Mouse (Mus musculus) heart, embryonic 11.5 days (tissue): Measurements from ENCODE around the gene Ciart. TPM values are rescaled to one million over a fixed set of nuclear protein-coding genes. Genes with fewer than 3 reads are reported as not detected.
"Not testable (repeated sequence)": the region's sequence is repeated elsewhere in the genome, so short reads cannot be mapped to it uniquely, and the experiment has no call there.

Experiments
- ATAC-seq: fragments of 200-750 bp; cut with Nextera tagmentation; replicated peaks from 2 replicates; pipeline ENCODE4 v1.8.0; 2017; ENCODE audit warnings: moderate library complexity; ENCODE audit not compliant: insufficient number of reproducible peaks, low FRiP score, low TSS enrichment
- H3K27ac ChIP-seq: fragments of 300-500 bp; sonication (generic); 2 replicates; pipeline ENCODE4 v1.5.1; 2014; ENCODE audit warnings: mild to moderate bottlenecking, low read depth, low read length
- H3K27me3 ChIP-seq: fragments of 300-500 bp; sonication (generic); 2 replicates; pipeline ENCODE4 v1.6.1; 2014; ENCODE audit warnings: mild to moderate bottlenecking, low read length, mixed read lengths; ENCODE audit not compliant: control insufficient read depth, insufficient read depth
- H3K36me3 ChIP-seq: fragments of 300-500 bp; sonication (generic); 2 replicates; pipeline ENCODE4 v1.6.1; 2014; ENCODE audit warnings: mild to moderate bottlenecking, low read length, moderate library complexity, mixed read lengths; ENCODE audit not compliant: control insufficient read depth, insufficient read depth
- H3K4me1 ChIP-seq: fragments of 300-500 bp; sonication (generic); 2 replicates; pipeline ENCODE4 v1.6.1; 2014; ENCODE audit warnings: low read length; ENCODE audit not compliant: control insufficient read depth, insufficient read depth
- H3K4me2 ChIP-seq: fragments of 300-500 bp; sonication (generic); 2 replicates; pipeline ENCODE4 v1.6.1; 2014; ENCODE audit warnings: mild to moderate bottlenecking, moderate library complexity
- H3K4me3 ChIP-seq: fragments of 300-500 bp; sonication (generic); 2 replicates; pipeline ENCODE4 v1.5.1; 2014; ENCODE audit warnings: low read depth, low read length
- H3K9ac ChIP-seq: fragments of 300-500 bp; sonication (generic); 2 replicates; pipeline ENCODE4 v1.6.1; 2014; ENCODE audit warnings: mild to moderate bottlenecking, low read depth, low read length, moderate library complexity
- H3K9me3 ChIP-seq: fragments of 300-500 bp; sonication (generic); replicated peaks from 2 replicates; pipeline ENCODE4 v1.6.1; 2016; ENCODE audit warnings: low read length; ENCODE audit not compliant: control insufficient read depth
- WGBS: fragments of 180-500 bp; shearing (Covaris S2); extraction: QIAGEN DNeasy Blood & Tissue Kit; methylation state at CpG from one replicate; pipeline ENCODE4 v1.1.7; 2014; ENCODE audit not compliant: insufficient replicate concordance; 5-methylcytosine and 5-hydroxymethylcytosine counted together
- polyA plus RNA-seq: library from polyadenylated mRNA; unstranded; fragments of >200 nt; fragmentation: Nextera tagmentation; extraction: Ambion mirVana; gene quantifications from 2 replicates; pipeline ENCODE4 v1.2.1, GENCODE M21; 2014

Ciart gene
- polyA plus RNA-seq, 1 experiment from 2014 or later, result 7.1 TPM

- H3K4me2 ChIP-seq, result peak within 1 kb of the TSS; percentile 81
- peak within 1 kb of the TSS; percentile 79 for H3K9ac ChIP-seq
- WGBS, result under 1% methylated on average over 24 of the region's 43 CpGs
These were observed 11.7 kb upstream of the Ciart start, which contains the start of gene Aph1a for GRCm38 (mm10) chr3:95893606-95894316. Aph1a (plus strand) TSS chr3:95893969.

GRCm38 (mm10) chr3:95893126-95893525, 11.1 kb upstream of the Ciart start:
- WGBS, result 20% methylated on average over 7 of the region's 7 CpGs
- H3K27ac ChIP-seq, result peak overlapping the region; percentile 86
- H3K4me1 ChIP-seq, result peaks cover 14% of the 10 kb centered on the region
- H3K9ac ChIP-seq, result peak overlapping the region; percentile 79
- no peak for ATAC-seq
- peak overlapping the region; percentile 55 for H3K4me3 ChIP-seq
- no peaks in the 10 kb centered on the region for H3K36me3 ChIP-seq
- no peaks in the 10 kb centered on the region for H3K9me3 ChIP-seq
- H3K27me3 ChIP-seq, result no peaks in the 10 kb centered on the region
- H3K4me2 ChIP-seq, result peak overlapping the region; percentile 65

More at GRCm38 (mm10) chr3:95893606-95894316, 11.7 kb upstream of the Ciart start, which contains the start of gene Aph1a:
- Histone ChIP-seq H3K27ac (peak within 1 kb of the TSS; percentile 86), H3K4me1 (peaks cover 14% of the 10 kb centered on the region), H3K4me3 (peak within 1 kb of the TSS; percentile 55)
- H3K27me3 ChIP-seq, H3K36me3 ChIP-seq, H3K9me3 ChIP-seq: not testable (repeated sequence)
- peak; percentile 95 for ATAC-seq

- WGBS, result 38% methylated on average over 11 of the region's 11 CpGs
- H3K36me3 ChIP-seq, result no peaks in the 10 kb centered on the region
- H3K4me1 ChIP-seq, result peaks cover 14% of the 10 kb centered on the region
- H3K9ac ChIP-seq, result peak overlapping the region; percentile 71; the same call in 1 of the 2 replicates
- H3K27ac ChIP-seq, result peak overlapping the region; percentile 88
- no peaks in the 10 kb centered on the region for H3K9me3 ChIP-seq
- H3K4me3 ChIP-seq, result peak overlapping the region; percentile 40
- H3K27me3 ChIP-seq, result no peaks in the 10 kb centered on the region
- peak overlapping the region; percentile 66 for H3K4me2 ChIP-seq
- ATAC-seq, result 0 out of 2 replicates have a peak, but pooled peaks have one; percentile 19
These were observed 10.3 kb upstream of the Ciart start for GRCm38 (mm10) chr3:95892066-95893052.

GRCm38 (mm10) chr3:95891211-95892065, 9.4 kb upstream of the Ciart start, which contains the start of gene BC028528:
BC028528 (minus strand) TSS chr3:95892005.
- H3K36me3 ChIP-seq, result no peaks in the 10 kb centered on the region
- 22% methylated on average over 12 of the region's 12 CpGs for WGBS
- H3K4me1 ChIP-seq, result peaks cover 14% of the 10 kb centered on the region
- H3K9me3 ChIP-seq, result no peaks in the 10 kb centered on the region
- peak within 1 kb of the TSS; percentile 71; the same call in 1 of the 2 replicates for H3K9ac ChIP-seq
- no peaks in the 10 kb centered on the region for H3K27me3 ChIP-seq
- H3K4me3 ChIP-seq, result peak within 1 kb of the TSS; percentile 40
- H3K27ac ChIP-seq, result peak within 1 kb of the TSS; percentile 88
- ATAC-seq, result no peak
- H3K4me2 ChIP-seq, result peak within 1 kb of the TSS; percentile 66

- no peaks in the 10 kb centered on the region for H3K36me3 ChIP-seq
- H3K9ac ChIP-seq, result no peak overlapping the region
- no peak overlapping the region for H3K4me3 ChIP-seq
- no peaks in the 10 kb centered on the region for H3K27me3 ChIP-seq
- 73% methylated on average over 3 of the region's 3 CpGs for WGBS
- peaks cover 12% of the 10 kb centered on the region for H3K4me1 ChIP-seq
- H3K27ac ChIP-seq, result no peak overlapping the region
- H3K9me3 ChIP-seq, result no peaks in the 10 kb centered on the region
- no peak for ATAC-seq
- H3K4me2 ChIP-seq, result no peak overlapping the region
These were observed 7.6 kb upstream of the Ciart start for GRCm38 (mm10) chr3:95889664-95890063.

GRCm38 (mm10) chr3:95887596-95887995, 5.5 kb upstream of the Ciart start:
- no peak for ATAC-seq
- no peaks in the 10 kb centered on the region for H3K9me3 ChIP-seq
- no peak overlapping the region for H3K27ac ChIP-seq
- no peak overlapping the region for H3K4me3 ChIP-seq
- no peak overlapping the region for H3K9ac ChIP-seq
- peaks cover 11% of the 10 kb centered on the region for H3K4me1 ChIP-seq
- no peaks in the 10 kb centered on the region for H3K27me3 ChIP-seq
- no peaks in the 10 kb centered on the region for H3K36me3 ChIP-seq
- WGBS, result 79% methylated on average over 4 of the region's 4 CpGs
- H3K4me2 ChIP-seq, result no peak overlapping the region

- Histone ChIP-seq H3K27ac (no peak overlapping the region), H3K27me3 (no peaks in the 10 kb centered on the region), H3K36me3 (no peaks in the 10 kb centered on the region), H3K4me2 (no peak overlapping the region), H3K4me3 (no peak overlapping the region), H3K9ac (no peak overlapping the region), H3K4me1 (peaks cover 6% of the 10 kb centered on the region; the same call in 1 of the 2 replicates), H3K9me3 (no peaks in the 10 kb centered on the region)
- 79% methylated on average over 5 of the region's 5 CpGs for WGBS
- no peak for ATAC-seq
These were observed 2.3 kb upstream of the Ciart start for GRCm38 (mm10) chr3:95884400-95884799.
